Comparison of ENCODE assay signal across 25 mouse cellular contexts in the genomic region with DNA sequence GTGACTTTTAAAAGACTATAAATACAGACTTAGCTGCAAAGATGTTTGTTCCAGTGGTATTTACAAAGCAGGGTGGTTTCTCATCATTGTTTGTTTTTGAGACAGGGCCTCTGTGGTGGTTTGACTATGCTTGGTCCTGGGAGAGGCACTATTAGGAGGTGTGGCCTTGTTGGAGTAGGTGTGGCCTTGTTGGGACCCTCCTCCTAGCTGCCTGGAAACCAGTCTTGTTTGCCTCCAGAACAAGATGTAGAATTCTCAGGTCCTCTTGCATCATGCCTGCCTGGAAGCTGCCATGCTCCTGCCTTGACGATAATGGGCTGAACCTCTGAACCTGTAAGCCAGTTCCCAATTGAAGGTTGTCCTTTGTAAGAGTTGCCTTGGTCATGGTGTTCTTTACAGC. TPM values are rescaled to one million over a fixed set of nuclear protein-coding genes. Genes with fewer than 3 reads are reported as not detected.
DNase-seq lines count a peak whose midpoint lies in the region; ATAC-seq and TF ChIP-seq lines count a peak whose summit lies in the region.
"Had no signal": no experiment of that assay in that cellular context is flagged by ENCODE, and none has a peak within 500 bp of the region (broad histone marks: within the 10 kb centered on the region; RNA-seq: fewer than 3 reads in every experiment).

No protein-coding gene starts in this region.

- TF ChIP-seq POLR2A in liver, adult 2 months (IDR thresholded peaks at IDR 0.05; ENCODE audit: extremely low read depth, insufficient read depth, low read length): no peak

- no peak overlapping the region for H3K9ac ChIP-seq in liver, adult 2 months (ENCODE audit: low read depth, low read length)
- H3K9ac ChIP-seq in liver, postnatal 0 days (replicated peaks): no peak overlapping the region
- H3K9ac ChIP-seq in kidney, embryonic 14.5 days (ENCODE audit: low read depth, low read length): no peak overlapping the region
- H3K9ac ChIP-seq in forebrain, embryonic 14.5 days (ENCODE audit: low read length): no peak overlapping the region
- H3K9ac ChIP-seq: embryonic facial prominence, embryonic 13.5 days; forebrain, embryonic 13.5 days; forebrain, postnatal 0 days; hindbrain, embryonic 12.5 days; hindbrain, embryonic 15.5 days had no signal

- H3K36me3 ChIP-seq in liver, adult 2 months (ENCODE audit: control insufficient read depth, insufficient read depth, low read length): no peaks in the 10 kb centered on the region
- H3K36me3 ChIP-seq in liver, postnatal 0 days (replicated peaks; ENCODE audit: insufficient read depth, low read length): no peaks in the 10 kb centered on the region
- no peaks in the 10 kb centered on the region for H3K36me3 ChIP-seq in kidney, embryonic 14.5 days (ENCODE audit: control insufficient read depth, insufficient read depth, low read length)
- H3K36me3 ChIP-seq in forebrain, embryonic 14.5 days (ENCODE audit: control insufficient read depth, insufficient read depth, low read length): no peaks in the 10 kb centered on the region
- H3K36me3 ChIP-seq: embryonic facial prominence, embryonic 10.5 days; embryonic facial prominence, embryonic 13.5 days; heart, embryonic 10.5 days; hindbrain, embryonic 12.5 days; hindbrain, embryonic 15.5 days had no signal

- 42% methylated on average over 1 of the region's 1 CpGs for WGBS in liver, adult 2 months
- WGBS in liver, postnatal 0 days (ENCODE audit: insufficient replicate concordance): 53% methylated on average over 1 of the region's 1 CpGs
- 85% methylated on average over 1 of the region's 1 CpGs for whole genome bisulfite sequencing in kidney, embryonic 14.5 days
- 80% methylated on average over 1 of the region's 1 CpGs for WGBS in forebrain, embryonic 14.5 days

- no peaks in the 10 kb centered on the region for H3K4me1 ChIP-seq in liver, adult 2 months (ENCODE audit: control insufficient read depth, insufficient read depth, low read length)
- H3K4me1 ChIP-seq in liver, postnatal 0 days (ENCODE audit: insufficient read depth): no peaks in the 10 kb centered on the region
- 0 out of 2 replicates have a peak, but pooled peaks cover 7% of the 10 kb centered on the region for H3K4me1 ChIP-seq in kidney, embryonic 14.5 days (ENCODE audit: control insufficient read depth, insufficient read depth, low read length)
- no peaks in the 10 kb centered on the region for H3K4me1 ChIP-seq in forebrain, embryonic 14.5 days (ENCODE audit: control insufficient read depth, insufficient read depth, low read length)
- H3K4me1 ChIP-seq: forebrain, embryonic 13.5 days; heart, embryonic 10.5 days; hindbrain, embryonic 12.5 days; hindbrain, embryonic 15.5 days had no signal

- H3K79me2 ChIP-seq in liver, adult 2 months (ENCODE audit: control insufficient read depth, insufficient read depth, low read length): no peaks in the 10 kb centered on the region

- no peak overlapping the region for H3K27ac ChIP-seq in liver, adult 2 months (replicated peaks; ENCODE audit: insufficient read depth, low read depth, low read length)
- H3K27ac ChIP-seq in liver, postnatal 0 days (ENCODE audit: low read depth): no peak overlapping the region
- no peak overlapping the region for H3K27ac ChIP-seq in kidney, embryonic 14.5 days (ENCODE audit: low read depth, low read length)
- H3K27ac ChIP-seq in forebrain, embryonic 14.5 days (ENCODE audit: low read depth, low read length): no peak overlapping the region
- H3K27ac ChIP-seq: forebrain, embryonic 13.5 days; gastrocnemius, adult 2 months; heart, adult 2 months; heart, embryonic 10.5 days; hindbrain, embryonic 12.5 days; hindbrain, embryonic 15.5 days had no signal

- H3K27me3 ChIP-seq in liver, adult 2 months (ENCODE audit: control insufficient read depth, insufficient read depth, low read length): no peaks in the 10 kb centered on the region
- no peaks in the 10 kb centered on the region for H3K27me3 ChIP-seq in liver, postnatal 0 days (ENCODE audit: insufficient read depth, low read length)
- no peaks in the 10 kb centered on the region for H3K27me3 ChIP-seq in kidney, embryonic 14.5 days (ENCODE audit: control insufficient read depth, insufficient read depth, low read length)
- no peaks in the 10 kb centered on the region for H3K27me3 ChIP-seq in forebrain, embryonic 14.5 days (replicated peaks; ENCODE audit: control insufficient read depth, insufficient read depth, low read length)
- H3K27me3 ChIP-seq: embryonic facial prominence, embryonic 13.5 days; forebrain, embryonic 13.5 days; hindbrain, embryonic 12.5 days; hindbrain, embryonic 15.5 days had no signal

- H3K9me3 ChIP-seq in liver, postnatal 0 days (ENCODE audit: low read length): no peaks in the 10 kb centered on the region
- no peaks in the 10 kb centered on the region for H3K9me3 ChIP-seq in kidney, embryonic 14.5 days (ENCODE audit: control insufficient read depth, low read length)
- H3K9me3 ChIP-seq in forebrain, embryonic 14.5 days (replicated peaks; ENCODE audit: control insufficient read depth, low read length): no peaks in the 10 kb centered on the region
- H3K9me3 ChIP-seq: embryonic facial prominence, embryonic 10.5 days; embryonic facial prominence, embryonic 13.5 days; forebrain, embryonic 13.5 days; heart, embryonic 10.5 days; hindbrain, embryonic 12.5 days; hindbrain, embryonic 15.5 days had no signal

- no peak overlapping the region for H3K4me3 ChIP-seq in liver, adult 2 months (ENCODE audit: insufficient read depth, low read depth, low read length)
- H3K4me3 ChIP-seq in liver, postnatal 0 days (ENCODE audit: low read depth, low read length): no peak overlapping the region
- no peak overlapping the region for H3K4me3 ChIP-seq in kidney, embryonic 14.5 days (ENCODE audit: low read length)
- no peak overlapping the region for H3K4me3 ChIP-seq in forebrain, embryonic 14.5 days (ENCODE audit: low read depth, low read length)
- H3K4me3 ChIP-seq: embryonic facial prominence, embryonic 10.5 days; embryonic facial prominence, embryonic 13.5 days; erythroblast, embryonic 14.5 days; forebrain, embryonic 13.5 days; gastrocnemius, adult 2 months; heart, adult 2 months; heart, embryonic 10.5 days; hindbrain, embryonic 12.5 days; hindbrain, embryonic 15.5 days had no signal

- peak; percentile 20 for DNase-seq in liver, adult 2 months (ENCODE audit: extremely low read depth, low read depth, low spot score)
- DNase-seq in liver, postnatal 0 days: no peak
- DNase-seq in ES-CJ7 (ENCODE audit: low read depth, low spot score) (peak; percentile 70), ZHBTc4 (ENCODE audit: low read depth, low spot score) (peak; percentile 69)
- DNase-seq in forebrain, embryonic 14.5 days (ENCODE audit: low spot score): no peak
- DNase-seq: adrenal gland, adult 8-10 months; adrenal gland, postnatal 25 days; cerebellum, adult 11-12 months; cerebellum, adult 8-10 months; cerebellum, postnatal 10 days; cerebellum, postnatal 36 days; embryo, embryonic 11 days; forebrain, postnatal 0 days; gastrocnemius, adult 2 months; gastrocnemius, postnatal 14 days; heart, adult 2 months had no signal

- TF ChIP-seq CTCF in liver, adult 2 months (IDR thresholded peaks at IDR 0.05; ENCODE audit: low read depth, low read length): no peak
- no peak for TF ChIP-seq CTCF in liver, postnatal 0 days (IDR thresholded peaks at IDR 0.05; ENCODE audit: low read depth)

- H3K4me2 ChIP-seq in liver, postnatal 0 days (ENCODE audit: low read depth, low read length): no peak overlapping the region
- no peak overlapping the region for H3K4me2 ChIP-seq in kidney, embryonic 14.5 days (replicated peaks; ENCODE audit: low read depth, low read length)
- no peak overlapping the region for H3K4me2 ChIP-seq in forebrain, embryonic 14.5 days (ENCODE audit: low read length)
- H3K4me2 ChIP-seq: embryonic facial prominence, embryonic 13.5 days; forebrain, embryonic 13.5 days; hindbrain, embryonic 12.5 days; hindbrain, embryonic 15.5 days had no signal

- no peak for ATAC-seq in liver, postnatal 0 days
- no peak for ATAC-seq in kidney, embryonic 14.5 days (ENCODE audit: low FRiP score, low TSS enrichment)
- ATAC-seq in forebrain, embryonic 14.5 days: no peak
- ATAC-seq: forebrain, embryonic 13.5 days; forebrain, postnatal 0 days; intestine, postnatal 0 days had no signal

- no peak for TF ChIP-seq EP300 in liver, postnatal 0 days (IDR thresholded peaks at IDR 0.05; ENCODE audit: low read depth)

RNA-seq across cellular contexts. Expression of gene Nfat5, which starts 14.7 kb away (rescaled TPM):
- 9.4 and 11.5 TPM in 2 replicates for total RNA-seq in liver, adult 2 months (2014; rRNA removed)
- polyA plus RNA-seq in liver, adult 2 months (2012; rRNA removed): 5.6 and 9.7 TPM in 2 replicates
- 1.6 and 1.7 TPM in 2 replicates for polyA plus RNA-seq in liver, postnatal 0 days (2015; fragmentation: Nextera tagmentation; extraction: Ambion mirVana)
- 30.1 and 33.9 TPM in 2 replicates for polyA plus RNA-seq in kidney, embryonic 14.5 days (2014; fragmentation: Nextera tagmentation; extraction: Ambion mirVana)
- polyA plus RNA-seq in forebrain, embryonic 14.5 days (2014; fragmentation: Nextera tagmentation; extraction: Ambion mirVana): 3.4 and 5.3 TPM in 2 replicates

Comparison
In these comparisons a context has a peak if more than half of its experiments do, and no peak if none do; other contexts are left out.
1. DNase-seq: peak in liver, adult 2 months (single experiment), ES-CJ7 (single experiment) and ZHBTc4 (single experiment); none in liver, postnatal 0 days (single experiment) and forebrain, embryonic 14.5 days (single experiment).